Mouse (Mus musculus) olfactory bulb, adult 2 months (tissue): Measurements from ENCODE around the gene Olfr251. TPM values are rescaled to one million over a fixed set of nuclear protein-coding genes. Genes with fewer than 3 reads are reported as not detected.
"Not testable (repeated sequence)": the region's sequence is repeated elsewhere in the genome, so short reads cannot be mapped to it uniquely, and the experiment has no call there.

ENCODE experiments used
- H3K27ac ChIP-seq: fragments of 200-500 bp; 2 replicates; pipeline ENCODE4 v1.5.1; 2012; ENCODE audit warnings: low read depth, low read length; ENCODE audit not compliant: insufficient read depth
- H3K4me1 ChIP-seq: fragments of 200-500 bp; 2 replicates; pipeline ENCODE4 v1.6.1; 2012; ENCODE audit warnings: low read length; ENCODE audit not compliant: control insufficient read depth, insufficient read depth
- H3K4me3 ChIP-seq: fragments of 200-500 bp; 2 replicates; pipeline ENCODE4 v1.5.1; 2012; ENCODE audit warnings: mild to moderate bottlenecking, low read depth, low read length, moderate library complexity; ENCODE audit not compliant: insufficient read depth
- CTCF ChIP-seq: fragments of 200-500 bp; IDR thresholded peaks from 2 replicates; pipeline ENCODE4 v1.5.1; 2012; ENCODE audit warnings: low read depth, mild to moderate bottlenecking, low read length, moderate library complexity; ENCODE audit not compliant: insufficient read depth
- POLR2A ChIP-seq: fragments of 200-500 bp; IDR thresholded peaks from 2 replicates; pipeline ENCODE4 v1.6.1; 2012; ENCODE audit warnings: mild to moderate bottlenecking, low read depth, low read length, moderate library complexity; ENCODE audit not compliant: insufficient read depth
- WGBS: fragments of 180-500 bp; shearing (Covaris S2); methylation state at CpG from one replicate; pipeline ENCODE4 v1.1.7; 2018; 5-methylcytosine and 5-hydroxymethylcytosine counted together
- polyA plus RNA-seq: library from polyadenylated mRNA; stranded (reverse); fragments of >200 nt; gene quantifications from 2 replicates; pipeline ENCODE4 v1.2.4, GENCODE M21; 2012; ENCODE audit warnings: low replicate concordance; ENCODE audit not compliant: missing spikeins, insufficient read depth, insufficient read length

The Olfr251 gene
- not detected in 2 replicates for polyA plus RNA-seq

GRCm38 (mm10) chr9:38376786-38377185 is at the start of gene Olfr251:
Gene Olfr251, plus strand, starts transcription at chr9:38377086.
- Histone ChIP-seq H3K27ac (no peak within 1 kb of the TSS), H3K4me3 (no peak within 1 kb of the TSS), H3K4me1 (no peaks in the 10 kb centered on the region)
- 63% methylated on average over 2 of the region's 2 CpGs for WGBS
- no peak for TF ChIP-seq CTCF
- no peak for TF ChIP-seq POLR2A

DNA sequence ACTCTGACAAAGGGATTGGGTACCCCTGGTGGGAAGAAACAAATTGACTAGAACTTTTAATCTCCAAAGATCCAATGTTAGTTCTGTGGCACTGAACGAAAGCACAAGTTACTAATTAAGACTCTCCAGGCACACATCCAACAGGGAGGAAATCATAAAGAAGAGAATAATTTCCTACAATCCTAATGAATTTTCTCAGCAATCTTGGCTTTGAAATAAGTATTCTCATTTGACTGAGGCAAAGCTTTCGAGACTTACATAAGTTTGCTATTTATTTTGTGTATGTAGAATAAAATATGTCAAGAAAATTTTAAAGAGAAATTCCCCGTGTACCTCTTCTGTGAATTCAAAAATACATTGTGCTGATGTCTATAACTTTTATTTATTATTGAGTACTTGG is 48.1 kb upstream of the Olfr251 start, which contains the start of gene Olfr25:
Gene Olfr25, plus strand, starts transcription at position 301 of the 400 bp plus-strand sequence.
- H3K4me3 ChIP-seq = no peak within 1 kb of the TSS
- WGBS = 45% methylated on average over 3 of the region's 3 CpGs
- H3K4me1 ChIP-seq = no peaks in the 10 kb centered on the region
- H3K27ac ChIP-seq = no peak within 1 kb of the TSS
- TF ChIP-seq POLR2A = no peak
- TF ChIP-seq CTCF = no peak

DNA sequence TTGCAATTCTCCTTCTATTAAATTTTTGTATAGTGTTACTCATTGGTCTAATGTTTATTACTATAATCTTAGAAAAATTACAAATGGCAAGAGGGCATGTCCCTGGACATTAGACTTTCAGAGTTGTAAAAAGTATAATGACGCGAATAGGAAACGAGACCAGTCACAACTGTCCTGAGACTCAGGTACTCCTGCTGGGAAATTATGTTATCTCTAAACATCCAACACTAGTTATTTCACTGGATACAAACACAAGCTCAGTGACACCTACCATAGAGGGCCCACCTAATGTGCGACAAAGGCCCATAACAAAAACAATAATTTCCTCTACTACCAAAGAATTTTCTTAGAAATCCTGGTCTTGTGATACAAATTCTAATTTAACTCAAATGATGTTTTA is 28.8 kb upstream of the Olfr251 start, which contains the start of gene Olfr898:
Gene Olfr898, plus strand, starts transcription at position 301 of the 400 bp plus-strand sequence.
- H3K4me3 ChIP-seq = no peak within 1 kb of the TSS
- TF ChIP-seq POLR2A = no peak
- TF ChIP-seq CTCF = no peak
- no peak within 1 kb of the TSS for H3K27ac ChIP-seq
- H3K4me1 ChIP-seq = no peaks in the 10 kb centered on the region
- 94% methylated on average over 4 of the region's 4 CpGs for WGBS

GRCm38 (mm10) chr9:38366596-38366995 is 10.3 kb upstream of the Olfr251 start, which contains the start of gene Olfr250:
Gene Olfr250, plus strand, starts transcription at chr9:38366896.
- Histone ChIP-seq H3K27ac (no peak within 1 kb of the TSS), H3K4me3 (no peak within 1 kb of the TSS), H3K4me1 (no peaks in the 10 kb centered on the region)
- 95% methylated on average over 2 of the region's 2 CpGs for WGBS
- TF ChIP-seq POLR2A = no peak
- no peak for TF ChIP-seq CTCF

DNA sequence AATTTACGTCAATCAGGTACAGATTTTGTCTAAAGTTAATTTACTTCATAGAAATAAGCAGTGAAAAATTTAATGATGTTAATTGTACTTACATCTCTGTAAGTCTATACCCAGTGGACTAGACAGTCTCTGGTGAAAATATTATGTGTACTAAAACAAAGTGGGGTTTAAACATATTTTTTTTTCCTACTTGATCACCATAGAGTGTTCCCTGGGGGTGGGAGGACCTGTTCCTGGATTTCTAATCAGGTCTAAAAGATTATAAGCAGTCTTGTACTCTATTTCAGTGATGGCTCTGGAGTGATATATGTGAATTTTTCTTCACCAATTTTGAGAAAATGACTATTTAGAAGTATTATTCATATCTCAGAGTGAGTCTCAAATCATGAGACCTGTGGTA is 24.5 kb downstream of the Olfr251 start, which contains the start of gene Olfr147:
Gene Olfr147, plus strand, starts transcription at position 301 of the 400 bp plus-strand sequence.
- no peak for TF ChIP-seq CTCF
- TF ChIP-seq POLR2A = no peak
- Histone ChIP-seq H3K27ac (no peak within 1 kb of the TSS), H3K4me1 (no peaks in the 10 kb centered on the region), H3K4me3 (no peak within 1 kb of the TSS)
- 87% methylated on average over 1 of the region's 1 CpGs for WGBS

GRCm38 (mm10) chr9:38407502-38407901 is 30.6 kb downstream of the Olfr251 start:
- 86% methylated on average over 3 of the region's 3 CpGs for WGBS
- not testable (repeated sequence) for H3K27ac ChIP-seq, H3K4me1 ChIP-seq, H3K4me3 ChIP-seq

GRCm38 (mm10) chr9:38413502-38413901 is 36.6 kb downstream of the Olfr251 start:
- H3K4me1 ChIP-seq, H3K4me3 ChIP-seq, H3K27ac ChIP-seq: not testable (repeated sequence)
- WGBS = 95% methylated on average over 14 of the region's 14 CpGs

DNA sequence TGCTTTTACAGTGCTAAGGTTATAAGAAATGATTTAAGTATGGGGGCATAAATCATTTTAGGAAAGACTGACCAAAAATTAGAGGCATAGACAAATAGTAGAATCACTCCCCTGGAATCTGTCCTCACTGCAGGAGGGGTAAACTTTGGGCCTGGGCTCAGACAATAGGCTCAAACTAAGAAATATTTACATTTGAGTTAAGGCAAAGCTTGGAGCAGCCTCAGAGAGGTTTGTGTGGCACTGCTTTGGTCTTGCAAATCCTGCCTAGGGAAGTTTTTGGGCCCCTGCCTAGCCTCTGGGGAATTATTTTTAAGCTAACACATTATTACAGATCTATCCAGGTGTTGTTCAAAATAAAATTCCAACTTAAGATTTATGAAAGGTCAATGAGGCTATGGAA is 46.9 kb downstream of the Olfr251 start:
- TF ChIP-seq CTCF (no peak), POLR2A (no peak)
- Histone ChIP-seq H3K4me1 (no peaks in the 10 kb centered on the region), H3K4me3 (no peak overlapping the region), H3K27ac (no peak overlapping the region)

DNA sequence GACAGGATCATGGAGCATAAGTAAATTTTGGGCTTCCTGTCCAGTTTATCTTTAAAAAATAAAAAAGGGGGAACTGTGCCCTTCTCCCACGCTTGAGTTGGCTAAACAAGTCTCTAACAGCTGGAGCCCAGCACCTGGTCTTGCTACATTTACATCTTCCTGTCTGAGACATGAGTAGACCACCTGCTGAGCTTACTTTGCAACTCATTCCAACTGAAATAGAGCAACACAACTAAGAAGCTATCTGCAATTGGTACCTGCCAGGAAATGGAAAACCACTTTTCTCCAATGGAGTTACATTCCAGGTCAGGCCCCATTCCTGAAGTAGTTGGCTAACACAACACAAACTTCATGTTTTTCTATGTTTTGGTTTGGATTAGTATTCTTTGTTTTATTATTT is 50.1 kb downstream of the Olfr251 start:
- Histone ChIP-seq H3K4me3 (no peak overlapping the region), H3K27ac (no peak overlapping the region), H3K4me1 (no peaks in the 10 kb centered on the region)
- no peak for TF ChIP-seq CTCF
- no peak for TF ChIP-seq POLR2A
- 55% methylated on average over 1 of the region's 1 CpGs for WGBS

- no peaks in the 10 kb centered on the region for H3K4me1 ChIP-seq
- no peak for TF ChIP-seq POLR2A
- no peak for TF ChIP-seq CTCF
- H3K4me3 ChIP-seq = no peak within 1 kb of the TSS
- WGBS = 91% methylated on average over 1 of the region's 1 CpGs
- H3K27ac ChIP-seq = no peak within 1 kb of the TSS
Measured at GRCm38 (mm10) chr9:38429155-38429554, 52.3 kb downstream of the Olfr251 start, which contains the start of gene Olfr901. Gene Olfr901, plus strand, starts transcription at chr9:38429455.

Other genes with a start within 250 kb of the Olfr251 start
- not detected in 2 replicates for gene Olfr890, start 234.6 kb upstream of the Olfr251 start, polyA plus RNA-seq
- gene Olfr891, start 196.3 kb upstream of the Olfr251 start, polyA plus RNA-seq = not detected in 2 replicates
- not detected in 2 replicates for gene Olfr893, start 168.7 kb upstream of the Olfr251 start, polyA plus RNA-seq
- gene Olfr894, start 159.0 kb upstream of the Olfr251 start, polyA plus RNA-seq = not detected in 2 replicates
- gene Olfr143, start 124.3 kb upstream of the Olfr251 start, polyA plus RNA-seq = not detected in 2 replicates
- gene Olfr895, start 109.2 kb upstream of the Olfr251 start, polyA plus RNA-seq = not detected in 2 replicates
- gene Olfr896-ps1, start 86.0 kb upstream of the Olfr251 start, polyA plus RNA-seq = not detected in 2 replicates
- not detected in 2 replicates for gene Olfr25, start 48.0 kb upstream of the Olfr251 start, polyA plus RNA-seq
- gene Olfr898, start 28.7 kb upstream of the Olfr251 start, polyA plus RNA-seq = not detected in 2 replicates
- gene Olfr250, start 10.2 kb upstream of the Olfr251 start, polyA plus RNA-seq = not detected in 2 replicates
- gene Olfr147, start 24.6 kb downstream of the Olfr251 start, polyA plus RNA-seq = not detected in 2 replicates
- gene Olfr901, start 52.4 kb downstream of the Olfr251 start, polyA plus RNA-seq = not detected in 2 replicates
- gene Olfr902, start 70.6 kb downstream of the Olfr251 start, polyA plus RNA-seq = not detected in 2 replicates
- not detected in 2 replicates for gene Olfr904, start 86.1 kb downstream of the Olfr251 start, polyA plus RNA-seq
- not detected in 2 replicates for gene Olfr905, start 94.0 kb downstream of the Olfr251 start, polyA plus RNA-seq
- not detected in 2 replicates for gene Olfr906, start 110.0 kb downstream of the Olfr251 start, polyA plus RNA-seq
- gene Olfr907, start 118.7 kb downstream of the Olfr251 start, polyA plus RNA-seq = not detected in 2 replicates
- gene Olfr911-ps1, start 144.5 kb downstream of the Olfr251 start, polyA plus RNA-seq = not detected in 2 replicates
- gene Olfr910, start 160.8 kb downstream of the Olfr251 start, polyA plus RNA-seq = not detected in 2 replicates
- not detected in 2 replicates for gene Olfr912, start 203.1 kb downstream of the Olfr251 start, polyA plus RNA-seq
- not detected in 2 replicates for gene Olfr913, start 215.7 kb downstream of the Olfr251 start, polyA plus RNA-seq
- gene Olfr914, start 228.0 kb downstream of the Olfr251 start, polyA plus RNA-seq = not detected in 2 replicates